Mouse (Mus musculus) liver, adult 2 months (tissue): ENCODE measurements around the gene Rpl11. TPM values are rescaled to one million over a fixed set of nuclear protein-coding genes. Genes with fewer than 3 reads are reported as not detected.

Source experiments
- DNase-seq: peaks from one replicate; pipeline ENCODE4 v3.0.0-alpha.2; 2011; ENCODE audit warnings: low read depth, low spot score; ENCODE audit errors: extremely low read depth
- H3K27ac ChIP-seq: fragments of 200-500 bp; replicated peaks from 2 replicates; pipeline ENCODE4 v1.5.1; 2012; ENCODE audit warnings: low read depth, mild to moderate bottlenecking, control low read depth, inconsistent platforms, low read length; ENCODE audit not compliant: insufficient read depth
- H3K27me3 ChIP-seq: fragments of 200-500 bp; 2 replicates; pipeline ENCODE4 v1.6.1; 2012; ENCODE audit warnings: mild to moderate bottlenecking, moderate library complexity, low read length, inconsistent platforms; ENCODE audit not compliant: control insufficient read depth, insufficient read depth
- H3K36me3 ChIP-seq: fragments of 200-500 bp; 2 replicates; pipeline ENCODE4 v1.6.1; 2012; ENCODE audit warnings: low read length, inconsistent platforms; ENCODE audit not compliant: control insufficient read depth, insufficient read depth
- H3K4me1 ChIP-seq: fragments of 200-500 bp; 2 replicates; pipeline ENCODE4 v1.6.1; 2011; ENCODE audit warnings: low read length; ENCODE audit not compliant: control insufficient read depth, insufficient read depth
- H3K4me3 ChIP-seq: fragments of 200-500 bp; 2 replicates; pipeline ENCODE4 v1.5.1; 2011; ENCODE audit warnings: low read depth, mild to moderate bottlenecking, control low read depth, low read length, moderate library complexity; ENCODE audit not compliant: insufficient read depth
- H3K79me2 ChIP-seq: fragments of 200-500 bp; 2 replicates; pipeline ENCODE4 v1.6.1; 2012; ENCODE audit warnings: inconsistent platforms, mild to moderate bottlenecking, low read length, moderate library complexity; ENCODE audit not compliant: control insufficient read depth, insufficient read depth
- H3K9ac ChIP-seq: fragments of 200-500 bp; 2 replicates; pipeline ENCODE4 v1.6.1; 2012; ENCODE audit warnings: low read depth, mild to moderate bottlenecking, control low read depth, inconsistent platforms, low read length
- CTCF ChIP-seq: fragments of 200-500 bp; IDR thresholded peaks from 2 replicates; pipeline ENCODE4 v1.5.1; 2011; ENCODE audit warnings: low read depth, low read length, control low read depth
- POLR2A ChIP-seq: fragments of 200-500 bp; IDR thresholded peaks from 2 replicates; pipeline ENCODE4 v1.6.1; 2011; ENCODE audit warnings: low read length, control low read depth; ENCODE audit not compliant: insufficient read depth; ENCODE audit errors: extremely low read depth
- WGBS: fragments of 180-500 bp; shearing (Covaris S2); methylation state at CpG from one replicate; pipeline ENCODE4 v1.1.7; 2018; 5-methylcytosine and 5-hydroxymethylcytosine counted together
- polyA plus RNA-seq: library from polyadenylated mRNA; depleted of rRNA; stranded (reverse); fragments of >200 nt; gene quantifications from 2 replicates; pipeline ENCODE4 v1.2.3, GENCODE M21; 2012
- total RNA-seq: library from RNA; depleted of rRNA; stranded (reverse); fragments of >200 nt; gene quantifications from 2 replicates; pipeline ENCODE4 v1.2.3, GENCODE M21; 2014

Gene Rpl11
- total and polyA plus RNA-seq, 2 experiments, result 162 to 504 TPM

GRCm38 (mm10) chr4:136030968-136031909, 22.0 kb downstream of the Rpl11 start:
- DNase-seq, result peak; percentile 90
- peak overlapping the region; percentile 29; the same call in 1 of the 2 replicates for H3K9ac ChIP-seq
- 14% methylated on average over 8 of the region's 8 CpGs for WGBS
- no peaks in the 10 kb centered on the region for H3K27me3 ChIP-seq
- H3K79me2 ChIP-seq, result no peaks in the 10 kb centered on the region
- H3K36me3 ChIP-seq, result no peaks in the 10 kb centered on the region
- peaks cover 17% of the 10 kb centered on the region for H3K4me1 ChIP-seq
- peak overlapping the region; percentile 60 for H3K27ac ChIP-seq
- no peak overlapping the region for H3K4me3 ChIP-seq
- no peak for TF ChIP-seq CTCF
- TF ChIP-seq POLR2A, result no peak

DNA sequence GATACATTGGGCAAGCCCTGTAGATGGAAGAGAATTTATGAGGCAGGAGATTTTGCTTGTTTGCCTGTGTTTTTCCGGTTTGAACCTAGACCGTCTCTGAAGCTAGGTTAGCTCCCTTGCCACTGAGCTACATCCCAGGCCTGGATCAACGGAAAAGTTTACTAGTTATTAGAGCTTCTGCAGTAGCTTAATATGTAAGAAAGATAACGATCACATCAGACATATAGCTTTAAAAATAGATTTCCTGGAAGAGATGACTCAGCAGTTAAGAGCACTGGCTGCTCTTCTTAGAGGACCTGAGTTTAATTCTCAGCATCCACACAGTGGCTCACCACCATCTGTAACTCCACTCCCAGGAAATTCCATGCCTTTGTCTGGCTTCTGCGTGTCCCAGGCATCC, 24.5 kb downstream of the Rpl11 start:
- no peaks in the 10 kb centered on the region for H3K79me2 ChIP-seq
- no peak overlapping the region for H3K27ac ChIP-seq
- WGBS, result 86% methylated on average over 5 of the region's 5 CpGs
- no peak for DNase-seq
- H3K4me1 ChIP-seq, result peaks cover 4% of the 10 kb centered on the region
- H3K9ac ChIP-seq, result no peak overlapping the region
- H3K36me3 ChIP-seq, result no peaks in the 10 kb centered on the region
- H3K27me3 ChIP-seq, result no peaks in the 10 kb centered on the region
- no peak overlapping the region for H3K4me3 ChIP-seq
- TF ChIP-seq CTCF (no peak), POLR2A (no peak)

- DNase-seq, result no peak
- Histone ChIP-seq H3K27me3 (no peaks in the 10 kb centered on the region), H3K9ac (no peak overlapping the region), H3K4me1 (peaks cover 4% of the 10 kb centered on the region), H3K79me2 (no peaks in the 10 kb centered on the region), H3K36me3 (no peaks in the 10 kb centered on the region), H3K4me3 (no peak overlapping the region), H3K27ac (no peak overlapping the region)
- TF ChIP-seq POLR2A (no peak), CTCF (no peak)
- WGBS, result 88% methylated on average over 19 of the region's 19 CpGs
Measured at GRCm38 (mm10) chr4:136028132-136028564, 25.1 kb downstream of the Rpl11 start.

GRCm38 (mm10) chr4:136027416-136028131, 25.7 kb downstream of the Rpl11 start:
- peaks cover 4% of the 10 kb centered on the region for H3K4me1 ChIP-seq
- no peak overlapping the region for H3K4me3 ChIP-seq
- H3K79me2 ChIP-seq, result no peaks in the 10 kb centered on the region
- H3K9ac ChIP-seq, result no peak overlapping the region
- no peaks in the 10 kb centered on the region for H3K36me3 ChIP-seq
- TF ChIP-seq CTCF, result no peak
- no peak for TF ChIP-seq POLR2A
- H3K27ac ChIP-seq, result no peak overlapping the region
- no peak for DNase-seq
- 93% methylated on average over 8 of the region's 8 CpGs for WGBS
- no peaks in the 10 kb centered on the region for H3K27me3 ChIP-seq

GRCm38 (mm10) chr4:136025350-136025749, 27.9 kb downstream of the Rpl11 start:
- no peak for DNase-seq
- H3K27ac ChIP-seq, result no peak overlapping the region
- WGBS, result 81% methylated on average over 1 of the region's 1 CpGs
- no peak overlapping the region for H3K4me3 ChIP-seq
- no peaks in the 10 kb centered on the region for H3K27me3 ChIP-seq
- H3K9ac ChIP-seq, result no peak overlapping the region
- H3K4me1 ChIP-seq, result no peaks in the 10 kb centered on the region
- TF ChIP-seq POLR2A, result no peak
- TF ChIP-seq CTCF, result no peak
- no peaks in the 10 kb centered on the region for H3K36me3 ChIP-seq
- H3K79me2 ChIP-seq, result peaks cover 5% of the 10 kb centered on the region; the same call in 1 of the 2 replicates
